Mouse (Mus musculus) testis, adult 2 months (tissue): ENCODE data around the gene Rps11. TPM values are rescaled to one million over a fixed set of nuclear protein-coding genes. Genes with fewer than 3 reads are reported as not detected.
"Not testable (repeated sequence)": the region's sequence is repeated elsewhere in the genome, so short reads cannot be mapped to it uniquely, and the experiment has no call there.

ENCODE experiments used
- H3K27ac ChIP-seq: fragments of 200-500 bp; 2 replicates; pipeline ENCODE4 v1.5.1; 2012; ENCODE audit warnings: low read depth, low read length; ENCODE audit not compliant: control insufficient read depth, insufficient read depth
- H3K27me3 ChIP-seq: fragments of 200-500 bp; 2 replicates; pipeline ENCODE4 v1.6.1; 2012; ENCODE audit warnings: mild to moderate bottlenecking, low read length, moderate library complexity; ENCODE audit not compliant: control insufficient read depth, insufficient read depth
- H3K36me3 ChIP-seq: fragments of 200-500 bp; 2 replicates; pipeline ENCODE4 v1.6.1; 2012; ENCODE audit warnings: mild to moderate bottlenecking, low read length; ENCODE audit not compliant: control insufficient read depth, insufficient read depth
- H3K4me1 ChIP-seq: fragments of 200-500 bp; 2 replicates; pipeline ENCODE4 v1.6.1; 2012; ENCODE audit warnings: low read length; ENCODE audit not compliant: control insufficient read depth, insufficient read depth
- H3K4me3 ChIP-seq: fragments of 200-500 bp; 2 replicates; pipeline ENCODE4 v1.5.1; 2012; ENCODE audit warnings: low read depth, mild to moderate bottlenecking, low read length, moderate library complexity, mixed read lengths; ENCODE audit not compliant: control insufficient read depth
- CTCF ChIP-seq: fragments of 200-500 bp; IDR thresholded peaks from 2 replicates; pipeline ENCODE4 v1.5.1; 2012; ENCODE audit warnings: low read depth, mild to moderate bottlenecking, inconsistent platforms, low read length, moderate library complexity; ENCODE audit not compliant: control insufficient read depth, insufficient read depth, insufficient replicate concordance
- POLR2A ChIP-seq: fragments of 200-500 bp; IDR thresholded peaks from 2 replicates; pipeline ENCODE4 v1.6.1; 2012; ENCODE audit warnings: low read depth, mild to moderate bottlenecking, inconsistent platforms, low read length, moderate library complexity; ENCODE audit not compliant: control insufficient read depth
- polyA plus RNA-seq: library from polyadenylated mRNA; depleted of rRNA; stranded (reverse); fragments of >200 nt; gene quantifications from 2 replicates; pipeline ENCODE4 v1.2.3, GENCODE M21; 2012; rRNA removed

Rps11 gene
- polyA plus RNA-seq, result 169 and 192 TPM in 2 replicates

DNA sequence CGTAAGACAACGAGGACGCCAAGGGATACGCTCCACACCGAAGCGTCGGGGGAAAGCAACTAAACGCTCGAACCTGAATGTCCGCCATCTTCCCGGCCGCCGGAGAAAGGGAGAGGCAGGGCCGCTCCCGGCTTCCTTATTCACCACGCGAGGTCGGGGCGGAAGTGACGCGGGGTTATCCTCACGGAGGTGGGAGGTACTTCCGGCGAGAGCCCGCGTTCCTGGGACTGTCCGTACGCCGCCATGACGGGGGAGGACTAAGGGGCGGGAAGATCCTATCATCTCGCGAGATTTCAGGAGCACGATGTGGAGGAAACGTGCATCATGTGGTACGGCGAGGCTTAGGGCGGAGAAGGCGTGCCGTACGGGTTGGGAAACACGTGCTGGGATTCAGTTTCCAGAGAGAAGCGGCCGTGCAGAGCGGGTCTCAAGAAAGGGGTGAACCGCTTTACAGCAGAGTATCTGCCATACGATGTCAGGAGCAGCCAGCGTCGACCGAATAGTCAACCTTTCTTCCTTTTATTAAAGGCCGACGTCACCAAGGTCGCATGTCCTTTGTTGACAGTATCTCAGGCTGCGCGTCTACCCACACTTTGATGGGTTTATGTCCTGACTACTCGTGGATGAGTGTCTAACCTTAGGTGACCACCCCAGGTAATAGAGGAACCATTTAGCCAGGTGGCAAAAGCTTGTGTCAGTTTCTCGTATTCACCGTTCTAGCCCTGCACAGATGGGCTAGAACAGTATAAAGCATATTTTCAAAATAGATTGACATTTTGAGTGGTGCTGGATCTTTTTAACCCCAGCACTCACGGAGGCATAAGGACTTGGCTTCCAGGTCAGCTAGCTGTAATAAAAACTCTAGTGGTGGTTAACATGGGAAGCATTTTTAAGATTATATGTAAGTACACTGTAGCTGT, at the start of gene Rps11:
Gene Rps11, minus strand, starts transcription at position 216 of the 920 bp plus-strand sequence.
- H3K27me3 ChIP-seq, result no peaks in the 10 kb centered on the region
- no peaks in the 10 kb centered on the region; the same call in none of the 2 replicates for H3K36me3 ChIP-seq
- TF ChIP-seq CTCF, result no peak
- peak; percentile 90 for TF ChIP-seq POLR2A
- H3K4me1 ChIP-seq, result peaks cover 16% of the 10 kb centered on the region
- peak within 1 kb of the TSS; percentile 94 for H3K4me3 ChIP-seq
- peak within 1 kb of the TSS; percentile 96 for H3K27ac ChIP-seq

DNA sequence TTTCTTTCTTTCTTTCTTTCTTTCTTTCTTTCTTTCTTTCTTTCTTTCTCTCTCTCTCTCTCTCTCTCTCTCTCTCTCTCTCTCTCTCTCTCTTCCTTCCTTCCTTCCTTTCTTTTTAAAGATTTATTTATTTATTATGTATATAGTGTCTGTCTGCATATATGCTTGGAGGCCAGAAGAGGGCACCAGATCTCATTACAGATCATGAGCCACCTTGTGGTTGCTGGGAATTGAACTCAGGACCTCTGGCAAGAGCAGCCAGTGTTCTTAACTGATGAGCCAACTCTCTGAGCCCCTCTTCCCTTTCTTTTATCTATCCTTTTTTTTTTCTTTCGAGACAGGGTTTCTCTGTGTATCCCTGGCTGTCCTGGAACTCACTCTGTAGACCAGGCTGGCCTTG, 49.5 kb upstream of the Rps11 start:
- not testable (repeated sequence) for H3K36me3 ChIP-seq, H3K27me3 ChIP-seq, H3K27ac ChIP-seq, H3K4me3 ChIP-seq
- H3K4me1 ChIP-seq, result peaks cover 31% of the 10 kb centered on the region

DNA sequence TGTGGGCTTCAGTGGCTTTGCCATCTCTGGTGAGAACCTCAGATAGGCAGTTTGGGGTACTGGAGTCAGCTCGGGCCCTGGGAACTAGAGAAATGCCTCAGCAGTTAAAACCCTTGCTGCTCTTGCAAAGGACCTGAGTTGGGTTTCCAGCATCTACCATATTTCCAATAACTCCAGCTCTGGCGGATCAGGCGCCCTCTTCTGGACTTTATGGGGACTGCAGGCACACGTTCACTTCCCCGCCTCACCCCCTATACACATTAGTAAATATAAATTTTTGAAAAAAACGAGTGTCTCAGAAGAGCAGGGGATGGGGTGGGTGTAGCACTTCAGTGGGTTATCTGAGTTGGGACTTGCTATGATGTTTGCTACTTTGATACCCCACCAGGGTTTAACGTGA, 48.7 kb upstream of the Rps11 start:
- Histone ChIP-seq H3K27me3 (no peaks in the 10 kb centered on the region; the same call in 1 of the 2 replicates), H3K27ac (no peak overlapping the region), H3K4me3 (peak overlapping the region; percentile 80), H3K4me1 (peaks cover 36% of the 10 kb centered on the region), H3K36me3 (no peaks in the 10 kb centered on the region)
- TF ChIP-seq POLR2A, result no peak
- peak; percentile 45; the same call in 1 of the 2 replicates for TF ChIP-seq CTCF

DNA sequence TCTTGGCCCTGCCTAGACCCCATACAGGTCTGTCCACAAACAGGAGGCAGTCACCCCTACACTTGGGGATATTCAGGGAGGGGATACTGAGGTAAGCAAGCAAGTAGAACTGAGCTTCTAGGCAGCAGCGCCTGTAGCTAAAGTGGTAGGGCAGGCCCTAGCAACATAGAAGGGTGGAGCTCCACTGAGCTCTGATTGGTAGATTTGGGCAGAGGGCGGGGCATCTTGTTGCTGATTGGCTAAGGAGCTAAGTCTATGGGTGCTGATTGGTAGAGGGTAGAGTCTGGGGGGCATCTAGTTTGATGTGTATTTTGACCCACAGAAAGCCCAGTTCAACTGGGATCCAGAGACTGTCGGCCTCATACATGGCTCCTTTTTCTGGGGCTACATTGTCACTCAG, 45.3 kb upstream of the Rps11 start:
- peak overlapping the region; percentile 30 for H3K4me3 ChIP-seq
- H3K27ac ChIP-seq, result no peak overlapping the region
- peaks cover 29% of the 10 kb centered on the region for H3K4me1 ChIP-seq
- H3K27me3 ChIP-seq, result no peaks in the 10 kb centered on the region
- TF ChIP-seq CTCF (no peak), POLR2A (no peak)
- H3K36me3 ChIP-seq, result no peaks in the 10 kb centered on the region

DNA sequence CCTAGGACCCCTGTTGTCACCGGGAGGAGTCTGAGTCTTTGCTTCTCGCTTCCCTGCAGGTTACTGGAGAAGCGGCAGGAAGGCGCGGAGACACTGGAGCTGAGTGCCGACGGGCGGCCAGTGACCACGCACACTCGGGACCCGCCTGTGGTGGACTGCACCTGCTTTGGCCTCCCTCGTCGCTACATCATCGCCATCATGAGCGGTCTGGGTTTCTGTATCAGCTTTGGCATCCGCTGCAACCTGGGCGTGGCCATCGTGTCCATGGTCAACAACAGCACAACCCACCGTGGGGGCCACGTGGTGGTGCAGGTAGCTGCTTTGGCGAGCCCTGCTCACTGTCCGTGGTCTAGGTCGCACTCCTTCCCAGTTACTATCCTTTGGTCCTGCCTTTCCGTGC, 44.4 kb upstream of the Rps11 start:
- H3K27me3 ChIP-seq, result no peaks in the 10 kb centered on the region
- no peak overlapping the region for H3K27ac ChIP-seq
- TF ChIP-seq POLR2A, result no peak
- no peak for TF ChIP-seq CTCF
- peak overlapping the region; percentile 52 for H3K4me3 ChIP-seq
- H3K36me3 ChIP-seq, result no peaks in the 10 kb centered on the region
- peaks cover 30% of the 10 kb centered on the region for H3K4me1 ChIP-seq

DNA sequence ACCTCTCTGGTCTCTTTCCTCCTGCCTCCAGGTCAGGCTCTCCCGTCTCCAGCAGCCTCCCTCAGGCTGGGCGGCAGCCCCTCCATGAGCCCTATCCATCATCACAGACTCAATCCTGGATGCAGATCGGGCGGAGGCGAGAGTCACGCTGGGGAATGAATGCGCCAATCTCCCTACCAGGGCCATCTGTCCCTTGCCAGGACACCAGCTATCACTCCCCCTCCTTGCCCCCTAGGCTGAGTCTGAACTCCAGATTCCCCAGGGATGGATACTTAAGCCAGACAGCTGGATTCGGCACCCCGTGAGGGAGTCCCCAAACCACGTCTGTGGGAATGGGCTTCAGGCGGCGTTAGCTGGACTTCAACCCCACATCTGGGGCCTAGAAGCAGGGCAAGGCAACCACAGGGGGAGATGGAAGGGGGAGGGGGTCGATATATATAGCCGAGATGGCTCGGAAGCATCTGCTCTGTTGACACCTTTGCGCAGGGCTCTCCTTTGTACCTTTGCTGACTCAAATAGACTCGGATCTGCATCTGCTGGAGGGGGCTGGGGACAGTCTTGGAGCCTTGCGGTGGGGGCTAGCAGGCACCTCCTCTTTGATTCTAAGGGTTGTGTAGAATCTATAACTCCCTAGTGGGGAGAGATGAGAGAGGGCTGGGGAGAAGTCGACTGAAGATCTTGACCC, 43.7 kb upstream of the Rps11 start:
- H3K4me1 ChIP-seq, result peaks cover 31% of the 10 kb centered on the region
- no peak overlapping the region for H3K27ac ChIP-seq
- no peaks in the 10 kb centered on the region for H3K36me3 ChIP-seq
- no peak for TF ChIP-seq POLR2A
- TF ChIP-seq CTCF, result no peak
- H3K27me3 ChIP-seq, result no peaks in the 10 kb centered on the region
- H3K4me3 ChIP-seq, result peak overlapping the region; percentile 52

DNA sequence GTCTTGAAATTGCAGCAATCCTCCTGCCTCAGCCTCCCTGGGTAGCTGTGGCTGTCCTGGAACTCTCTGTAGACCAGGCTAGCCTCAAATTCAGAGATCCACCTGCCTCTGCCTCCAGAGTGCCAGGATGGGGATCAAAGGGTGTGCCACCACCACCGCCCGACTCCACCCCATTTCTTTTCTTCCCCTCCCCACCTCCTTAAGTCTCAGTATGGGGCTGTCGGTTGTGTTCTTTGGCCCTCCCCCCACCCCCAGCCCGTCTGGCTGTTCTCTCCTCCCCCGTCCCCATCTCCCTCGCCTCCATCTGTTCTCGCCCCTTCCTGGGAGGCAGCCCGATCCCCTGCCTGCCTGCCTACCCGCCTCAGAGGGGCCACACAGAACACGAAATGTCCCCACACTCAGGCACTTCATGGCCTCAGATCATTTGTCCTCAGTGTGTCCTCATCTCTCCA, 42.7 kb upstream of the Rps11 start:
- no peaks in the 10 kb centered on the region for H3K27me3 ChIP-seq
- TF ChIP-seq CTCF (no peak), POLR2A (no peak)
- H3K27ac ChIP-seq, result no peak overlapping the region
- no peak overlapping the region for H3K4me3 ChIP-seq
- H3K36me3 ChIP-seq, result no peaks in the 10 kb centered on the region
- H3K4me1 ChIP-seq, result peaks cover 27% of the 10 kb centered on the region
